Mouse (Mus musculus) megakaryocyte, embryonic 14.5 days (primary cell): ENCODE measurements around the gene Mydgf. TPM values are rescaled to one million over a fixed set of nuclear protein-coding genes. Genes with fewer than 3 reads are reported as not detected.

Experiments
- H3K27me3 ChIP-seq: replicated peaks from 2 replicates; pipeline ENCODE3; 2012; ENCODE audit warnings: inconsistent platforms
- H3K36me3 ChIP-seq: replicated peaks from 2 replicates; pipeline ENCODE3; 2012; ENCODE audit warnings: low read length, inconsistent platforms, mixed read lengths
- H3K4me1 ChIP-seq: 2 replicates; pipeline ENCODE4 v1.6.1; 2012; ENCODE audit warnings: inconsistent platforms
- H3K4me3 ChIP-seq: replicated peaks from 2 replicates; pipeline ENCODE3; 2012; ENCODE audit warnings: moderate library complexity, mild to moderate bottlenecking, inconsistent platforms
- H3K9me3 ChIP-seq: 2 replicates; pipeline ENCODE4 v1.6.1; 2012; ENCODE audit warnings: inconsistent platforms
- FLI1 ChIP-seq: IDR thresholded peaks from 2 replicates; pipeline ENCODE4 v1.6.1; 2012; ENCODE audit warnings: low read length, inconsistent platforms, mixed read lengths
- GATA1 ChIP-seq: IDR thresholded peaks from 3 replicates; pipeline ENCODE4 v1.6.1; 2012; ENCODE audit warnings: mixed read lengths, low read length, inconsistent platforms, borderline replicate concordance
- polyA plus RNA-seq: library from polyadenylated mRNA; stranded (reverse); fragments of >175 nt; gene quantifications from 2 replicates; pipeline ENCODE4 v1.2.3, GENCODE M21; 2012; ENCODE audit warnings: low replicate concordance; ENCODE audit not compliant: insufficient read depth

The Mydgf gene
- polyA plus RNA-seq, 1 experiment: 39.8 TPM

- Histone ChIP-seq H3K36me3 (peaks cover 85% of the 10 kb centered on the region), H3K27me3 (no peaks in the 10 kb centered on the region), H3K4me3 (peak overlapping the region; percentile 34), H3K4me1 (peaks cover 79% of the 10 kb centered on the region), H3K9me3 (no peaks in the 10 kb centered on the region)
- TF ChIP-seq FLI1: no peak
- TF ChIP-seq GATA1: no peak
These were observed 29.0 kb upstream of the Mydgf start for GRCm38 (mm10) chr17:56212676-56213075.

- Histone ChIP-seq H3K4me1 (peaks cover 63% of the 10 kb centered on the region), H3K4me3 (no peak overlapping the region), H3K9me3 (no peaks in the 10 kb centered on the region), H3K36me3 (peaks cover 92% of the 10 kb centered on the region), H3K27me3 (no peaks in the 10 kb centered on the region)
- TF ChIP-seq FLI1 (no peak), GATA1 (no peak)
These were observed 27.4 kb upstream of the Mydgf start for GRCm38 (mm10) chr17:56211090-56211489.

- peaks cover 45% of the 10 kb centered on the region for H3K4me1 ChIP-seq
- no peaks in the 10 kb centered on the region for H3K27me3 ChIP-seq
- no peak overlapping the region for H3K4me3 ChIP-seq
- TF ChIP-seq GATA1 (no peak), FLI1 (no peak)
- no peaks in the 10 kb centered on the region for H3K9me3 ChIP-seq
- H3K36me3 ChIP-seq: peaks cover 94% of the 10 kb centered on the region
These were observed 25.1 kb upstream of the Mydgf start for GRCm38 (mm10) chr17:56208821-56209220.

GRCm38 (mm10) chr17:56207963-56208530 lies 24.3 kb upstream of the Mydgf start:
- Histone ChIP-seq H3K9me3 (no peaks in the 10 kb centered on the region), H3K4me1 (peaks cover 41% of the 10 kb centered on the region), H3K27me3 (no peaks in the 10 kb centered on the region), H3K36me3 (peaks cover 98% of the 10 kb centered on the region), H3K4me3 (no peak overlapping the region)
- TF ChIP-seq GATA1 (no peak), FLI1 (no peak)

- H3K27me3 ChIP-seq: no peaks in the 10 kb centered on the region
- TF ChIP-seq GATA1: no peak
- H3K4me1 ChIP-seq: peaks cover 41% of the 10 kb centered on the region
- peaks cover 100% of the 10 kb centered on the region for H3K36me3 ChIP-seq
- no peak overlapping the region for H3K4me3 ChIP-seq
- H3K9me3 ChIP-seq: no peaks in the 10 kb centered on the region
These were observed 23.4 kb upstream of the Mydgf start for GRCm38 (mm10) chr17:56206986-56207674.

- TF ChIP-seq FLI1: no peak
- TF ChIP-seq GATA1: no peak
- peaks cover 100% of the 10 kb centered on the region for H3K36me3 ChIP-seq
These were observed 22.7 kb upstream of the Mydgf start for GRCm38 (mm10) chr17:56206276-56206884.

GRCm38 (mm10) chr17:56203729-56204128 lies 20.0 kb upstream of the Mydgf start:
- no peaks in the 10 kb centered on the region for H3K27me3 ChIP-seq
- TF ChIP-seq GATA1: no peak
- TF ChIP-seq FLI1: no peak
- H3K9me3 ChIP-seq: no peaks in the 10 kb centered on the region
- H3K4me3 ChIP-seq: no peak overlapping the region
- H3K4me1 ChIP-seq: peaks cover 19% of the 10 kb centered on the region
- peaks cover 98% of the 10 kb centered on the region for H3K36me3 ChIP-seq

More at GRCm38 (mm10) chr17:56206276-56206884, 22.7 kb upstream of the Mydgf start:
- no peaks in the 10 kb centered on the region for H3K9me3 ChIP-seq
- no peaks in the 10 kb centered on the region for H3K27me3 ChIP-seq
- no peak overlapping the region for H3K4me3 ChIP-seq
- H3K4me1 ChIP-seq: peaks cover 37% of the 10 kb centered on the region

GRCm38 (mm10) chr17:56202476-56202875 lies 18.8 kb upstream of the Mydgf start:
- Histone ChIP-seq H3K36me3 (peaks cover 98% of the 10 kb centered on the region), H3K4me3 (no peak overlapping the region), H3K27me3 (no peaks in the 10 kb centered on the region), H3K9me3 (no peaks in the 10 kb centered on the region; the same call in 1 of the 2 replicates), H3K4me1 (peaks cover 18% of the 10 kb centered on the region)
- no peak for TF ChIP-seq GATA1

- H3K9me3 ChIP-seq: peaks cover 5% of the 10 kb centered on the region
- no peak overlapping the region for H3K4me3 ChIP-seq
- H3K4me1 ChIP-seq: peaks cover 18% of the 10 kb centered on the region
- H3K27me3 ChIP-seq: no peaks in the 10 kb centered on the region
- no peak for TF ChIP-seq FLI1
- no peak for TF ChIP-seq GATA1
- H3K36me3 ChIP-seq: peaks cover 98% of the 10 kb centered on the region
These were observed 17.9 kb upstream of the Mydgf start for GRCm38 (mm10) chr17:56201642-56202041.

- no peak for TF ChIP-seq GATA1
- no peak for TF ChIP-seq FLI1
- Histone ChIP-seq H3K27me3 (no peaks in the 10 kb centered on the region), H3K4me1 (peaks cover 18% of the 10 kb centered on the region), H3K36me3 (peaks cover 98% of the 10 kb centered on the region), H3K9me3 (peaks cover 5% of the 10 kb centered on the region), H3K4me3 (no peak overlapping the region)
These were observed 16.9 kb upstream of the Mydgf start for GRCm38 (mm10) chr17:56200586-56200985.
